Mouse (Mus musculus): ENCODE results near the gene Ganc. TPM values are rescaled to one million over a fixed set of nuclear protein-coding genes. Genes with fewer than 3 reads are reported as not detected.

Gene Ganc
- polyA plus RNA-seq, 1 experiment from 2014 or later = 10.1 TPM

DNA sequence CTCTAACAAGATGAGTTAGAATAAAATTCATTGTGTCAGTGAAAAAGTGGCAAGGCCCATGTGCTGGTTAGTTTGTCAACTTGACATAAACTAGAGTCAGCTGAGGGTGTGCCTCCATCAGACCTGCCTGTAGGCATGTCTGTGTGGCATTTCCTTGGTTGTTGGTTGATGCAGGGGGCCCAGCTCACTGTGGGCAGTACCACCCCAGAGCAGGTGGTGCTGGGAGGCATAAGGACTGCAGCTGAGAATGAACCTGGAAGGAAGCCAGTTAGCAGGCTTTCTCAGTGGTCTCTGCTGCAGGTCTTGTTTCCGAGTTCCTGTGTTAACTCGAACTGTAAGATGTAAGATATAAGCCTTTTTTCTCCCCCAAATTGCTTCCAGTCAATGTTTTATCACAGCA is 51.3 kb downstream of the Ganc start:
- 79% methylated on average over 2 of the region's 2 CpGs for WGBS
- no peak for ATAC-seq (ENCODE audit: low FRiP score)
- H3K36me3 ChIP-seq = no peaks in the 10 kb centered on the region; the same call in 1 of the 2 replicates
- no peak overlapping the region for H3K27ac ChIP-seq (replicated peaks)
- H3K9me3 ChIP-seq (replicated peaks) = no peaks in the 10 kb centered on the region
- no peak overlapping the region for H3K9ac ChIP-seq (replicated peaks)
- no peak overlapping the region for H3K4me3 ChIP-seq (replicated peaks)
- H3K4me1 ChIP-seq = no peaks in the 10 kb centered on the region
- no peaks in the 10 kb centered on the region for H3K27me3 ChIP-seq (replicated peaks)
- H3K4me2 ChIP-seq = no peak overlapping the region

GRCm38 (mm10) chr2:120455719-120456118 is 52.0 kb downstream of the Ganc start, which contains the start of gene Capn3:
Capn3 (plus strand) TSS chr2:120456019.
- Histone ChIP-seq H3K4me3 (replicated peaks) (no peak within 1 kb of the TSS), H3K36me3 (no peaks in the 10 kb centered on the region; the same call in 1 of the 2 replicates), H3K27me3 (replicated peaks) (no peaks in the 10 kb centered on the region), H3K4me2 (no peak within 1 kb of the TSS), H3K9ac (replicated peaks) (no peak within 1 kb of the TSS), H3K4me1 (no peaks in the 10 kb centered on the region), H3K27ac (replicated peaks) (no peak within 1 kb of the TSS), H3K9me3 (replicated peaks) (no peaks in the 10 kb centered on the region)
- no peak for ATAC-seq (ENCODE audit: low FRiP score)
- 83% methylated on average over 4 of the region's 4 CpGs for WGBS

DNA sequence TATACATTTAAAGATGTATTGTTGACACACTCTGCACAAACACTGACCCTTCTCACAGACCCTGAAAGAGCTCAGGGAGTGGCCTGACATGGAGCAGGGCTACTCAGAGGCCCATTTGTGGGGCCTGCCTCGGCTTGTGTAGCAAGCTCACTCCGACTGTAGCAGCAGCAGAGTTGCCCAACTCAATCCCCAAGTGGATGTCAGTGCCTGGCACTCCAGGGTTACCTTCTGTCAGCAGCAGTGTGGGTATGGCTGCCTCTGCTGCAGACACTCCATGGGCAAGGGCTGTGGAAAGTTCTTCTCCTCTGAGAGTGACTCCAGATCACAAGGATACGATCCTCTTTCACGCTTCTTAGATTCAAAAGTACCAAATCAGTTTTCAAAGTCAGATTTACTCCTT is 56.5 kb downstream of the Ganc start:
- no peaks in the 10 kb centered on the region for H3K9me3 ChIP-seq (replicated peaks)
- H3K4me1 ChIP-seq = no peaks in the 10 kb centered on the region
- whole genome bisulfite sequencing = 92% methylated on average over 4 of the region's 4 CpGs
- no peaks in the 10 kb centered on the region for H3K27me3 ChIP-seq (replicated peaks)
- H3K9ac ChIP-seq (replicated peaks) = no peak overlapping the region
- H3K4me3 ChIP-seq (replicated peaks) = no peak overlapping the region
- H3K4me2 ChIP-seq = no peak overlapping the region
- no peaks in the 10 kb centered on the region for H3K36me3 ChIP-seq
- ATAC-seq (ENCODE audit: low FRiP score) = no peak
- no peak overlapping the region for H3K27ac ChIP-seq (replicated peaks)

GRCm38 (mm10) chr2:120463328-120463727 is 59.6 kb downstream of the Ganc start:
- Histone ChIP-seq H3K9ac (replicated peaks) (no peak overlapping the region), H3K36me3 (no peaks in the 10 kb centered on the region), H3K4me2 (no peak overlapping the region), H3K9me3 (replicated peaks) (no peaks in the 10 kb centered on the region), H3K27me3 (replicated peaks) (no peaks in the 10 kb centered on the region), H3K4me3 (replicated peaks) (no peak overlapping the region), H3K27ac (replicated peaks) (no peak overlapping the region), H3K4me1 (no peaks in the 10 kb centered on the region)
- ATAC-seq (ENCODE audit: low FRiP score) = no peak
- WGBS = 92% methylated on average over 7 of the region's 7 CpGs

DNA sequence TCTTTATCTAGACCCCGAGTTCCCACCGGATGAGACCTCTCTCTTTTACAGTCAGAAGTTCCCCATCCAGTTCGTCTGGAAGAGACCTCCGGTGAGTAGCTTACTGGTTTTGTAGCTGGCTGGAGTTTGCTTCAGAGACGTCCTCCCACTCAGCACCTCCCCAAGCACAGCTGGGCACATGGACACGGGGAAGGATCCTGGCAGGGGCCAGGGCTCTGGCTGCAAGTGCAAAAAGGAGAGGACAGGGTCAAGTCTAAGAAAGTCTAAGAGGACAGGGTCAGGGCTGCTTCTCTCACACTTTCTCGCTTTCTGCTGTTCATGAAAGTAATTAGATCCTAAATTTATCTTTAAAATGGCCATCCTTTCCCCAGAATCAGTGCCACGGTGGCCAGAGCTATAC is 60.4 kb downstream of the Ganc start:
- Histone ChIP-seq H3K36me3 (no peaks in the 10 kb centered on the region), H3K4me2 (no peak overlapping the region), H3K27ac (replicated peaks) (no peak overlapping the region), H3K4me3 (replicated peaks) (no peak overlapping the region), H3K4me1 (no peaks in the 10 kb centered on the region), H3K27me3 (replicated peaks) (no peaks in the 10 kb centered on the region), H3K9me3 (replicated peaks) (no peaks in the 10 kb centered on the region), H3K9ac (replicated peaks) (no peak overlapping the region)
- ATAC-seq (ENCODE audit: low FRiP score) = no peak
- WGBS = 83% methylated on average over 8 of the region's 8 CpGs

DNA sequence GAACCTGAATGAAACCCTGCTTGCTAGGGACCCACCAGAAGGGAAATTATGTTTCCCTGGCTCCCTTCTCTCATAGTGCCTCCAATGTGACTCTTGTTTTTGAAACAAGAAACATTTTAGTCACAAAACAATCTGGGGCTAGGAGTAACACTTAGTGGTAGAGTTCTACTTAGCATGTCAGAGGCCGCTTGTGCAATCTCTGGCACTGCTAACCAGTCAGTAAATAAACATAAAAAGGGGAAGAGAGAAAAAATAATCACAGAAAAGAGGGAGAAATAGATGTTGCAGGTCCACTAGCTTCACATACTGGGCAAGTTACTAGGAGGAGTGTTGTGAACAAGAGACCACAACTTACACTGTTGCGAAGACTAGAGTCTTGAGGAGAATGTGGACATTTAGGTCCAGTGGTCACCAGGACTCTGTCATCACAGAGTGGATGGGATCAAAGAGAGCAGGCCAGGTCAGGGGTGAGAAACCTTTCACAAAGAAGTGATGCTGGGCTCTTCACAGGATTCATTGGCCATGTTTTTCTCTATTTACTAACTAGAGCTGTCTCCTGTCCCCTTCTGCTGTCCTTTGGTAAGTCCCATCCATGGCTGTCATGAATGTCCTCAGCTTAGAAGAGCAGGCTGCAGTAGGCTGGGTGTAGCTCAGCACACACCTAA is 61.2 kb downstream of the Ganc start:
- H3K4me3 ChIP-seq (replicated peaks) = no peak overlapping the region
- H3K36me3 ChIP-seq = no peaks in the 10 kb centered on the region
- no peak overlapping the region for H3K9ac ChIP-seq (replicated peaks)
- no peaks in the 10 kb centered on the region for H3K9me3 ChIP-seq (replicated peaks)
- H3K4me1 ChIP-seq = no peaks in the 10 kb centered on the region
- no peak for ATAC-seq (ENCODE audit: low FRiP score)
- H3K4me2 ChIP-seq = no peak overlapping the region
- no peak overlapping the region for H3K27ac ChIP-seq (replicated peaks)
- WGBS = 95% methylated on average over 2 of the region's 2 CpGs
- no peaks in the 10 kb centered on the region for H3K27me3 ChIP-seq (replicated peaks)

GRCm38 (mm10) chr2:120465397-120465785 is 61.7 kb downstream of the Ganc start:
- no peak overlapping the region for H3K27ac ChIP-seq (replicated peaks)
- no peak overlapping the region for H3K4me2 ChIP-seq
- no peaks in the 10 kb centered on the region for H3K9me3 ChIP-seq (replicated peaks)
- no peak overlapping the region for H3K4me3 ChIP-seq (replicated peaks)
- no peaks in the 10 kb centered on the region for H3K36me3 ChIP-seq
- H3K27me3 ChIP-seq (replicated peaks) = no peaks in the 10 kb centered on the region
- H3K9ac ChIP-seq (replicated peaks) = no peak overlapping the region
- ATAC-seq (ENCODE audit: low FRiP score) = no peak
- no peaks in the 10 kb centered on the region for H3K4me1 ChIP-seq
- WGBS = 90% methylated on average over 5 of the region's 5 CpGs

GRCm38 (mm10) chr2:120468011-120468410 is 64.3 kb downstream of the Ganc start:
- H3K27me3 ChIP-seq (replicated peaks) = no peaks in the 10 kb centered on the region
- H3K4me1 ChIP-seq = no peaks in the 10 kb centered on the region
- no peaks in the 10 kb centered on the region for H3K36me3 ChIP-seq
- no peak overlapping the region for H3K27ac ChIP-seq (replicated peaks)
- H3K4me2 ChIP-seq = no peak overlapping the region
- H3K4me3 ChIP-seq (replicated peaks) = no peak overlapping the region
- ATAC-seq (ENCODE audit: low FRiP score) = no peak
- H3K9me3 ChIP-seq (replicated peaks) = no peaks in the 10 kb centered on the region
- H3K9ac ChIP-seq (replicated peaks) = no peak overlapping the region

- no peak overlapping the region for H3K27ac ChIP-seq (replicated peaks)
- no peaks in the 10 kb centered on the region for H3K9me3 ChIP-seq (replicated peaks)
- no peak overlapping the region for H3K9ac ChIP-seq (replicated peaks)
- no peak overlapping the region for H3K4me2 ChIP-seq
- no peak overlapping the region for H3K4me3 ChIP-seq (replicated peaks)
- no peaks in the 10 kb centered on the region for H3K36me3 ChIP-seq
- WGBS = 88% methylated on average over 3 of the region's 3 CpGs
- no peaks in the 10 kb centered on the region for H3K4me1 ChIP-seq
- H3K27me3 ChIP-seq (replicated peaks) = no peaks in the 10 kb centered on the region
- ATAC-seq (ENCODE audit: low FRiP score) = no peak
These were observed 65.5 kb downstream of the Ganc start for GRCm38 (mm10) chr2:120469220-120469619.

GRCm38 (mm10) chr2:120469715-120470114 is 66.0 kb downstream of the Ganc start:
- Histone ChIP-seq H3K4me1 (no peaks in the 10 kb centered on the region), H3K27me3 (replicated peaks) (no peaks in the 10 kb centered on the region), H3K4me3 (replicated peaks) (no peak overlapping the region), H3K9ac (replicated peaks) (no peak overlapping the region), H3K9me3 (replicated peaks) (no peaks in the 10 kb centered on the region), H3K27ac (replicated peaks) (no peak overlapping the region), H3K36me3 (no peaks in the 10 kb centered on the region), H3K4me2 (no peak overlapping the region)
- no peak for ATAC-seq (ENCODE audit: low FRiP score)
- WGBS = 85% methylated on average over 10 of the region's 10 CpGs

DNA sequence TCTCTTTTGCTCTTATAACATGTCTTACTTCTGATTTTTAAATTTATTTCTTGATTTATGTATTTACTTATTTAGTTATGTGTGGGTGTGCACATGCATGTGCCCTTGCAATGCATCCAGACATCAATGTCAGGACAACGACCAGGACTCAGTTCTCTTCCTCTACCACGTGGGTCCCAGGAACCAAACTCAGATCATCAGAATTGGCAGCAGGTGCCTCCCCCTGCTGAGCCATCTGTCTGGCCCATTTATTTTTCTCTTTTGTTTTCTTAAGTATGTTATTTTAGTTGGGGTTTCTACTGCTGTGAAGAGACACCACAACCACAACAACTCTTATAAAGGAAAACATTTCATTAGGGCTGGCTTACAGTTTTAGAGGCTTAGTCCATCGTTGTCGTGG is 67.2 kb downstream of the Ganc start:
- H3K4me1 ChIP-seq = no peaks in the 10 kb centered on the region
- no peaks in the 10 kb centered on the region for H3K36me3 ChIP-seq
- H3K9me3 ChIP-seq (replicated peaks) = no peaks in the 10 kb centered on the region
- no peak overlapping the region for H3K9ac ChIP-seq (replicated peaks)
- no peak overlapping the region for H3K4me2 ChIP-seq
- ATAC-seq (ENCODE audit: low FRiP score) = no peak
- WGBS = 76% methylated on average over 4 of the region's 4 CpGs
- no peaks in the 10 kb centered on the region for H3K27me3 ChIP-seq (replicated peaks)
- H3K27ac ChIP-seq (replicated peaks) = no peak overlapping the region
- no peak overlapping the region for H3K4me3 ChIP-seq (replicated peaks)

DNA sequence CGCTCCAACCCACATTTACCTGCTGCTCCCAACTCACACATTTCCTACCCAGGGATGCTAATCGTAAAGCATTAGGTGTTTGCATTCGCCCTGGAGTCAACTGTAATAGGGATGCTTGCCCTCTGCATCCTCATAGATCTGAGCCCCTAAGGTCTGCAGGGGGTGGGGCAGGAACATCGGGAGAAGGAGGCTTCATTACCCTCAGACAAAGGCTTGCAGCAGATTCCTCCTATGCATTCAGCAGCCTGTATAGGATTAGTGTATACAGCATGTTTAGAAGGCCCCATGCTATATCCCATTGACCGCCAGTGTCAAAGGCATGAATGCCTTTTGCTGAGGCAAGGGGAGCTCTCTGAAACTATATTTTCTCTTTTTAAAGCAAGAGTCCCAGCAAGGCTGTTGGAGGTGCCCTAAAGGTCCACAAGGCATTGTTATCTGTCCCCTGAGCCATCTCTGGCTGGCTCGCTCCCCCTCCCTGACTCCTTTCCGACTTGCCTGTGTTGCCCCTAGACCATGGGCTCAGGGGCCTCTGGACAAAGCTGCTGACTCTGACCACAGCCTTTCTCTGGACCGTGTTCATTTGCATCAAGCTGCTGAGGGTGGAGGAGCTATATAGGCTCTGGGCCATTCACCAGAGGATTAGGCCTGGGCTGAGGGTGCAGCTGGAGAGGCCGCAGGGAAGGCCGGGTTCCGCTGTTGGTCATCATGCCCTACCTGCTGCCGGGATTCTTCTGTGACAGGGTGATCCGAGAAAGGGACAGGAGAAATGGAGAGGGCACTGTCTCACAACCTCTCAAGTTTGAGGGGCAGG is 72.8 kb downstream of the Ganc start:
- Histone ChIP-seq H3K27ac (replicated peaks) (no peak overlapping the region), H3K4me3 (replicated peaks) (no peak overlapping the region), H3K4me2 (no peak overlapping the region), H3K36me3 (no peaks in the 10 kb centered on the region), H3K9ac (replicated peaks) (no peak overlapping the region), H3K27me3 (replicated peaks) (no peaks in the 10 kb centered on the region), H3K4me1 (no peaks in the 10 kb centered on the region), H3K9me3 (replicated peaks) (no peaks in the 10 kb centered on the region)
- WGBS = 68% methylated on average over 13 of the region's 13 CpGs
- ATAC-seq (ENCODE audit: low FRiP score) = no peak

All from neural tube, embryonic 15.5 days (tissue).